Mouse (Mus musculus) limb, embryonic 15.5 days (tissue): Measurements from ENCODE around the gene Vstm2l. TPM values are rescaled to one million over a fixed set of nuclear protein-coding genes. Genes with fewer than 3 reads are reported as not detected.

ENCODE experiments used
- polyA plus RNA-seq: library from polyadenylated mRNA; unstranded; fragments of >200 nt; fragmentation: Nextera tagmentation; extraction: Ambion mirVana; gene quantifications from 2 replicates; pipeline ENCODE4 v1.2.1, GENCODE M21; 2015

Gene Vstm2l
- polyA plus RNA-seq, 1 experiment from 2014 or later: 0.10 TPM

Other genes with a start within 250 kb of the Vstm2l start
- 48.9 and 51.0 TPM in 2 replicates for gene Ctnnbl1, start 177.3 kb upstream of the Vstm2l start, polyA plus RNA-seq
- gene Tti1, start 113.8 kb downstream of the Vstm2l start, polyA plus RNA-seq: 22.5 TPM in 2 replicates
- 39.3 and 41.5 TPM in 2 replicates for gene Rprd1b, start 113.8 kb downstream of the Vstm2l start, polyA plus RNA-seq
- 13.3 and 18.1 TPM in 2 replicates for gene Tgm2, start 231.8 kb downstream of the Vstm2l start, polyA plus RNA-seq